Mouse (Mus musculus) CH12.LX (cell line): ENCODE data around the gene Pqlc3. TPM values are rescaled to one million over a fixed set of nuclear protein-coding genes. Genes with fewer than 3 reads are reported as not detected.

Source experiments
- DNase-seq: peaks from one replicate; pipeline ENCODE4 v3.0.0-alpha.2; 2013; ENCODE audit errors: extremely low read depth
- H3K27ac ChIP-seq: 2 replicates; pipeline ENCODE4 v1.5.1; 2012; ENCODE audit warnings: low read depth, mild to moderate bottlenecking, control low read depth, moderate library complexity; ENCODE audit not compliant: insufficient read depth
- H3K27me3 ChIP-seq: replicated peaks from 2 replicates; pipeline ENCODE3; 2012; ENCODE audit warnings: inconsistent platforms
- H3K36me3 ChIP-seq, 2 experiments: replicated peaks in 1 of 2; 2 replicates each; pipeline versions ENCODE3 to v1.6.1; 2012; ENCODE audit warnings: inconsistent platforms in 1 of 2, low read length in 1 of 2, mild to moderate bottlenecking in 1 of 2, mixed read lengths in 1 of 2, moderate library complexity in 1 of 2; ENCODE audit not compliant: control insufficient read depth in 1 of 2, insufficient read depth in 1 of 2
- H3K4me1 ChIP-seq, 2 experiments: 2 replicates each; pipeline ENCODE4 v1.6.1; 2012; ENCODE audit warnings: inconsistent platforms in 1 of 2, moderate library complexity in 1 of 2; ENCODE audit not compliant: insufficient read depth in 2 of 2, control insufficient read depth in 1 of 2
- H3K4me2 ChIP-seq: 2 replicates; pipeline ENCODE4 v1.6.1; 2012; ENCODE audit warnings: low read depth, mild to moderate bottlenecking, control low read depth; ENCODE audit not compliant: poor library complexity, insufficient read depth, severe bottlenecking
- H3K4me3 ChIP-seq, 3 experiments: fragments of 150-350 bp in 1 of 3; sonication (generic) in 1 of 3; replicated peaks in 1 of 3; 2 replicates each; pipeline versions ENCODE3 to v1.5.1; 2011 to 2012; ENCODE audit warnings: low read depth in 2 of 3, low read length in 2 of 3, mild to moderate bottlenecking in 2 of 3, moderate library complexity in 2 of 3, control low read depth in 1 of 3, improper control_type of control experiment in 1 of 3, inconsistent platforms in 1 of 3, mixed read lengths in 1 of 3; ENCODE audit not compliant: poor library complexity in 1 of 3
- H3K79me2 ChIP-seq: replicated peaks from 2 replicates; pipeline ENCODE4 v1.6.1; 2012; ENCODE audit warnings: mild to moderate bottlenecking, moderate library complexity; ENCODE audit not compliant: control insufficient read depth, poor library complexity, insufficient read depth, severe bottlenecking; ENCODE audit errors: extremely low read depth
- H3K9ac ChIP-seq: 2 replicates; pipeline ENCODE4 v1.6.1; 2012; ENCODE audit warnings: low read depth, mild to moderate bottlenecking, control low read depth, moderate library complexity; ENCODE audit not compliant: insufficient read depth
- H3K9me3 ChIP-seq: replicated peaks from 2 replicates; pipeline ENCODE3; 2012; ENCODE audit warnings: low read length, inconsistent platforms, mixed read lengths
- E2F4 ChIP-seq: IDR thresholded peaks from 2 replicates; pipeline ENCODE4 v1.6.1; 2011; ENCODE audit warnings: low read depth, low read length, improper control_type of control experiment; ENCODE audit not compliant: insufficient replicate concordance
- ELF1 ChIP-seq: IDR thresholded peaks from 2 replicates; pipeline ENCODE4 v1.6.1; 2014; ENCODE audit warnings: low read depth, mild to moderate bottlenecking, inconsistent platforms, low read length, improper control_type of control experiment
- EP300 ChIP-seq: IDR thresholded peaks from 2 replicates; pipeline ENCODE4 v1.6.1; 2011; ENCODE audit warnings: low read length, improper control_type of control experiment
- ETS1 ChIP-seq: conservative IDR thresholded peaks from 2 replicates; pipeline ENCODE4 v1.6.1; 2012; ENCODE audit warnings: low read depth, mild to moderate bottlenecking, inconsistent platforms, low read length, improper control_type of control experiment, moderate library complexity
- IRF4 ChIP-seq: IDR thresholded peaks from 2 replicates; pipeline ENCODE4 v1.6.1; 2014; ENCODE audit warnings: low read depth, mild to moderate bottlenecking, inconsistent platforms, low read length, improper control_type of control experiment
- JUN ChIP-seq: IDR thresholded peaks from 2 replicates; pipeline ENCODE4 v1.6.1; 2011; ENCODE audit warnings: low read depth, mild to moderate bottlenecking, low read length, improper control_type of control experiment, moderate library complexity; ENCODE audit not compliant: insufficient read depth
- JUND ChIP-seq: conservative IDR thresholded peaks from 2 replicates; pipeline ENCODE4 v1.6.1; 2011; ENCODE audit warnings: low read depth, low read length, improper control_type of control experiment
- MAFK ChIP-seq: IDR thresholded peaks from 2 replicates; pipeline ENCODE4 v1.6.1; 2011; ENCODE audit warnings: low read length, improper control_type of control experiment; ENCODE audit not compliant: insufficient replicate concordance
- MAX ChIP-seq: IDR thresholded peaks from 2 replicates; pipeline ENCODE4 v1.6.1; 2011; ENCODE audit warnings: low read length, improper control_type of control experiment
- MAZ ChIP-seq: IDR thresholded peaks from 2 replicates; pipeline ENCODE4 v1.6.1; 2012; ENCODE audit warnings: low read depth, mild to moderate bottlenecking, inconsistent platforms, low read length, improper control_type of control experiment, moderate library complexity
- MEF2A ChIP-seq: IDR thresholded peaks from 2 replicates; pipeline ENCODE4 v1.6.1; 2014; ENCODE audit warnings: low read depth, mild to moderate bottlenecking, inconsistent platforms, low read length, improper control_type of control experiment, borderline replicate concordance
- MXI1 ChIP-seq: IDR thresholded peaks from 2 replicates; pipeline ENCODE4 v1.6.1; 2011; ENCODE audit warnings: mild to moderate bottlenecking, low read depth, low read length, improper control_type of control experiment
- PAX5 ChIP-seq: IDR thresholded peaks from 2 replicates; pipeline ENCODE4 v1.6.1; 2012; ENCODE audit warnings: low read length, inconsistent platforms, mixed read lengths
- POLR2A ChIP-seq: IDR thresholded peaks from 2 replicates; pipeline ENCODE4 v1.6.1; 2011; ENCODE audit warnings: low read depth, mild to moderate bottlenecking, improper control_type of control experiment, low read length
- RAD21 ChIP-seq: IDR thresholded peaks from 2 replicates; pipeline ENCODE4 v1.6.1; 2011; ENCODE audit warnings: low read depth, mild to moderate bottlenecking, low read length, improper control_type of control experiment, moderate library complexity
- SIN3A ChIP-seq: IDR thresholded peaks from 2 replicates; pipeline ENCODE4 v1.6.1; 2012; ENCODE audit warnings: low read length, improper control_type of control experiment, inconsistent platforms
- TCF12 ChIP-seq: IDR thresholded peaks from 2 replicates; pipeline ENCODE4 v1.6.1; 2014; ENCODE audit warnings: low read depth, mild to moderate bottlenecking, inconsistent platforms, low read length, improper control_type of control experiment
- USF2 ChIP-seq: conservative IDR thresholded peaks from 2 replicates; pipeline ENCODE4 v1.6.1; 2011; ENCODE audit warnings: low read depth, low read length, improper control_type of control experiment
- ZKSCAN1 ChIP-seq: IDR thresholded peaks from 2 replicates; pipeline ENCODE4 v1.6.1; 2012; ENCODE audit warnings: low read depth, inconsistent platforms, low read length, improper control_type of control experiment, borderline replicate concordance
- dilution Hi-C: fragments of 300-500 bp; cut with MboI; formaldehyde crosslinking; loops from 2 replicates; pipeline ENCODE4 v1.14.3; 2020; ENCODE audit warnings: low sequenced_read_pairs; ENCODE audit not compliant: extremely low pct_unique_long_range_greater_than_20kb, extremely low pct_ligation_motif_present
- in situ Hi-C: fragments of 300-500 bp; cut with MboI; formaldehyde crosslinking; loops from 3 replicates; pipeline ENCODE4 v1.14.3; 2019; ENCODE audit warnings: low sequenced_read_pairs, low pct_ligation_motif_present, low pct_unique_long_range_greater_than_20kb, mixed read lengths
- polyA plus RNA-seq: library from polyadenylated mRNA; unstranded; fragments of >175 nt; gene quantifications from 2 replicates; pipeline ENCODE4 v1.2.1, GENCODE M21; 2012; ENCODE audit warnings: low read depth; ENCODE audit not compliant: insufficient read length
- total RNA-seq, 2 experiments: library from RNA; depleted of rRNA; stranded (reverse); fragments of 300-350 nt in 1 of 2; fragments of >200 nt in 1 of 2; gene quantifications; 2 replicates each; pipeline ENCODE4 v1.2.3; 2012 to 2014

Gene Pqlc3
- total and polyA plus RNA-seq, 3 experiments = 6.4 to 31.1 (median 17.0) TPM

DNA sequence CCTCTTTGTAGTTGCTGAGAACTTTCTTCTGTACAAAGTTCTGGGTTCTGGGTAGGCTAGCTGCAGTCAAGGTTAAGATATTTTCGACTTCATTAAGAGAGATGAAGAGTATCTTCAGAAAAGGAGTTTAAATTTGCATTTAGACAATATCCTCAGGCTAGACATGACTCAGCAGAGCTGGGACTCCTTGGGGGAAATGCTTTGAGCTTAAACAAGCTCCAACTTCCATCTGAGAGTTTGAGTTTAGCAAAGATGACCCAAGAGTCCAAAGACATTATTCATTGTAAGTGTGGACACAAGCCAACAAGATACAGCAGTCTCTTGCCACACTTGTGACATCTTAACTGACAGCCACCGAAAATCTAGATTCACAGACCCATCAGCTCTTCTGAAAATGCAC, 39.2 kb upstream of the Pqlc3 start:
- H3K9me3 ChIP-seq = no peaks in the 10 kb centered on the region
- dilution Hi-C loops = no loop called here
- H3K9ac ChIP-seq = no peak overlapping the region; the same call in 1 of the 2 replicates
- H3K79me2 ChIP-seq = no peaks in the 10 kb centered on the region
- no peak overlapping the region for H3K4me3 ChIP-seq
- no peaks in the 10 kb centered on the region for H3K27me3 ChIP-seq
- H3K4me1 ChIP-seq = peaks cover 24 to 60% of the 10 kb centered on the region in 2 experiments
- no peaks in the 10 kb centered on the region for H3K36me3 ChIP-seq
- peak overlapping the region; percentile 58 for H3K4me2 ChIP-seq
- TF ChIP-seq JUN = peak; percentile 52; the same call in 1 of the 2 replicates
- no peak for TF ChIP-seq PAX5
- peak; percentile 81 for TF ChIP-seq EP300
- TF ChIP-seq MAFK = peak; percentile 85
- TF ChIP-seq MAZ = no peak
- TF ChIP-seq USF2 = no peak
- no peak for TF ChIP-seq ZKSCAN1
- peak; percentile 86 for TF ChIP-seq JUND
- peak; percentile 60; the same call in 1 of the 2 replicates for TF ChIP-seq IRF4
- TF ChIP-seq, all 38 proteins: peak for 5
- in situ Hi-C loops = loop anchor here (10.0 to 25.0 kb wide), 3 partner anchors 225 to 327 kb away; partner anchors contain the start of genes E2f6 and Pdia6
- H3K27ac ChIP-seq = peak overlapping the region; percentile 48; the same call in 1 of the 2 replicates
- peak; percentile 55 for DNase-seq

DNA sequence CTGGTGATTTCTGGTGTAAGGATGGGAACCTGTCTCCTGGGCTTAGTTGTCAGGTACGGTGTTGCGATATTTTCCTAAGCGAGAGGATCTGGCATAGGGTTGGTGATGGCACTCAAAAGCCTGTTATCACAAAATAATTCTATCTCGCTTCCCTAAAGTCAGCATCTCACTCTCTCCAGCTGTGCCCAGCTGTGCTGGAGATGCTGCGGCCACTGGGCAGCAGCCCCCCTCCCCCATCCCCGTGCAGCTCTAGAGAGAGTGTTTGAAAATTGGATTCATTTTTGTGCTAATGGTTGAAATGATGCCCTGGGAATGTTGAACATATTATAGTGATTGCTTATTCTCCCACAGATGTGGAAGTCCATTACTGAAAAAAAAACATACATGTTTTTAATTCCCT, 38.0 kb upstream of the Pqlc3 start:
- H3K4me2 ChIP-seq = no peak overlapping the region
- no peak overlapping the region for H3K4me3 ChIP-seq
- TF ChIP-seq JUN = no peak
- no peak for TF ChIP-seq RAD21
- TF ChIP-seq TCF12 = no peak
- TF ChIP-seq IRF4 = no peak
- no peak for TF ChIP-seq MEF2A
- no peak for TF ChIP-seq E2F4
- no peak for TF ChIP-seq SIN3A
- TF ChIP-seq MAFK = no peak
- TF ChIP-seq MAX = no peak
- TF ChIP-seq PAX5 = no peak
- TF ChIP-seq ETS1 = no peak
- TF ChIP-seq ELF1 = no peak
- TF ChIP-seq MXI1 = no peak
- TF ChIP-seq POLR2A = no peak
- no peaks in the 10 kb centered on the region for H3K79me2 ChIP-seq
- H3K9me3 ChIP-seq = no peaks in the 10 kb centered on the region
- no peak for DNase-seq
- no peak overlapping the region for H3K9ac ChIP-seq
- in situ Hi-C loops (loop anchor here (10.0 to 25.0 kb wide), 3 partner anchors 223 to 326 kb away; partner anchors contain the start of genes E2f6 and Pdia6), dilution Hi-C loops (no loop called here)
- no peak overlapping the region for H3K27ac ChIP-seq
- peaks cover 24 to 68% of the 10 kb centered on the region in 2 experiments for H3K4me1 ChIP-seq
- H3K27me3 ChIP-seq = no peaks in the 10 kb centered on the region
- no peaks in the 10 kb centered on the region for H3K36me3 ChIP-seq
